Mouse (Mus musculus): ENCODE measurements around the gene Ubr4. TPM values are rescaled to one million over a fixed set of nuclear protein-coding genes. Genes with fewer than 3 reads are reported as not detected.

Ubr4 gene
- polyA plus RNA-seq, 1 experiment = 163 TPM

DNA sequence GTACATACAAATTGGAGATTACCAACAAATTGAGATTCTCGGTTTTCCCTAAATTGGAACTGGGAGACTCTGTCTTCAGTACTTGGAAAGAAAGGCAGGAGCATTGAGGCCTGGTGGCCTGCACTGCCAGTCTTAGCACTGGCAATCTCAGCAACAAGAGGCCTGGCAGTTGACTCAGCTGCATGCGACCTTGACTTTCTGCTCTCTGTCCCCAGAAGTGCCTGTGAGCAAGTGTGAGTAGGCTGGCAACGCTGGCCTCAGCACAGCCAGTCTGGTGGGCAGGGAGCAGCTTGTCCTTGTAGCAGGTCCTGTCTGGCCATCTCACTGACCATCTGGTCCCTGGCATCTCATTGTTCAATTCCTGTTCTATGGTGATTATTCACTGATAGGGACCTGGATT, 58.9 kb downstream of the Ubr4 start:
- H3K4me1 ChIP-seq (ENCODE audit: control insufficient read depth, insufficient read depth, low read length) = no peaks in the 10 kb centered on the region
- no peak for DNase-seq
- 93% methylated on average over 3 of the region's 3 CpGs for WGBS
- TF ChIP-seq CTCF (IDR thresholded peaks at IDR 0.05; ENCODE audit: insufficient read depth, low read length) = no peak
- no peak for TF ChIP-seq POLR2A (IDR thresholded peaks at IDR 0.05; ENCODE audit: borderline replicate concordance, extremely low read depth, low read depth, low read length)
- no peak overlapping the region for H3K4me3 ChIP-seq (replicated peaks; ENCODE audit: extremely low read depth, low read depth, low read length)

DNA sequence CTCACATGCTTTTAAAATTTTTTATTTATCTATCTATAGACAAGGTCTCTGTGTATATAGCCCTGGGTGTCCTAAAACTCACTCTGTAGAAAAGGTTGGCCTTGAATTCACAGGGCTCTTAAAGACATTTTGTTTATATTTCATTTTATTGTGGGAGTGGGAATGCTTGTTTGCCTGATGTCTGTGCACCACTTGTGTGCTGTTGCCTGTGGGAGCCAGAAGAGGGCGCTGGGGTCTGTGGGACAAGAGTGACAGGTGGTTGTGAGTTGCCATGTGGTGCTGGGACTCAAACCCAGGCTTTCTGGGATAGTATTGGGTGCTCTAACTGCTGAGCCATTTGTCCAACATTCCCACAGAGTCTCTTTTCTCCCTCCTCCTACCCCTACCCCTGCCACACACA, 65.5 kb downstream of the Ubr4 start:
- TF ChIP-seq CTCF (IDR thresholded peaks at IDR 0.05; ENCODE audit: insufficient read depth, low read length) = no peak
- H3K4me3 ChIP-seq (replicated peaks; ENCODE audit: extremely low read depth, low read depth, low read length) = no peak overlapping the region
- H3K4me1 ChIP-seq (ENCODE audit: control insufficient read depth, insufficient read depth, low read length) = no peaks in the 10 kb centered on the region
- DNase-seq = no peak
- 71% methylated on average over 1 of the region's 1 CpGs for WGBS

DNA sequence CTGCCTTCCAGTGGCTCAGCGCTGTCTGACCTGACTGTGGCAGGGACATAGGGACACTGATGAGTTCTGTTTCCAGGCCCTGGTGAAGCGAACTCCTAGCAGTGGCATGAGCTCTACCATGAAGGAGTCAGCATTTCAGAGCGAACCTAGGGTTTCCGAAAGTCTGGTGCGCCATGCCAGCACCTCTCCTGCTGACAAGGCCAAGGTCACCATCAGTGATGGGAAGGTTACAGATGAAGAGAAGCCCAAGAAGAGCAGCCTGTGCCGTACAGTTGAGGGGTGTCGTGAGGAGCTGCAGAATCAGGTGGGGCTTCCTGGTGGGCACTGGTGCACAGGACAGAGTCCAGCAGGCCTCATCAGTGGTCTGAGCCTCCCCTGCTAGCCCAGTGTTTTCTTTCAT, 69.2 kb downstream of the Ubr4 start:
- no peak for TF ChIP-seq CTCF (IDR thresholded peaks at IDR 0.05; ENCODE audit: insufficient read depth, low read length)
- TF ChIP-seq POLR2A (IDR thresholded peaks at IDR 0.05; ENCODE audit: borderline replicate concordance, extremely low read depth, low read depth, low read length) = no peak
- Histone ChIP-seq H3K4me3 (replicated peaks; ENCODE audit: extremely low read depth, low read depth, low read length) (no peak overlapping the region), H3K4me1 (ENCODE audit: control insufficient read depth, insufficient read depth, low read length) (no peaks in the 10 kb centered on the region)
- WGBS = 96% methylated on average over 7 of the region's 7 CpGs
- DNase-seq = no peak

DNA sequence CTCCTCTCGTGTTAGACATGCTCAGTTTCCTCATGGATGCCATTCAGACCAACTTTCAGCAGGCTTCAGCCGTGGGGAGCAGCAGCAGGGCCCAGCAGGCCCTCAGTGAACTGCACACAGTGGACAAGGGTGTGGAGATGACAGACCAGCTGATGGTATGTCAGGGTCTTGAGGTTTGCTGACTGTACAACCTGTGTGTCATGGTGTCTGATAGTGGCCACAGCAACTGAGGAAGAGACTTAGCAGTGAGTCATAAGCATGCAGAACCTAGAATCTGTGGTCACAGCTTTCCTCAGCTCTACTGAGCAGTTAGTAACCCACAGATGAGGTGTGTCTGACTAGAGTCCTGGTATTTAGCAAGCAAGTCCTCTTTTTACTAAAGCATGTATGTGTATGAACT, 70.0 kb downstream of the Ubr4 start:
- no peak for TF ChIP-seq POLR2A (IDR thresholded peaks at IDR 0.05; ENCODE audit: borderline replicate concordance, extremely low read depth, low read depth, low read length)
- no peak for TF ChIP-seq CTCF (IDR thresholded peaks at IDR 0.05; ENCODE audit: insufficient read depth, low read length)
- 89% methylated on average over 2 of the region's 2 CpGs for WGBS
- Histone ChIP-seq H3K4me1 (ENCODE audit: control insufficient read depth, insufficient read depth, low read length) (no peaks in the 10 kb centered on the region), H3K4me3 (replicated peaks; ENCODE audit: extremely low read depth, low read depth, low read length) (no peak overlapping the region)
- DNase-seq = no peak

DNA sequence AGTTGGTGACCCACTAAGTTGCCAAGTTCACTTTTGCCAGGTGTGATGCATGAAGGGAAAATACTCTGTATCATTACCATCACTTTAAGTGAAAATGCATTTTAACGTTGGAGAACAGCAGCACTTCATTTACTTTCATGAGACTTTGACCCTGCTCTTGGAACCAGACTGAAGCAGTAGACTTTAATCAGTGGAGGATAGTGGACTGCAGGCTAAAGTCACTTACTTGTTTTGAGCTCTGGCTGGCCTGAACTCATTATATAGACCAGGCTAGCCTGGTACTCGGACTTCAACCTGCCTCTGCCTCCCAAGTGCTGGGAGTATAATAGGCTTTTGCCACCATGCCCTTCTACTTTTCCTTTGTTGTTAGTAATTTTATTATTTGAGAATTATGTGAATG, 70.9 kb downstream of the Ubr4 start:
- DNase-seq = no peak
- TF ChIP-seq POLR2A (IDR thresholded peaks at IDR 0.05; ENCODE audit: borderline replicate concordance, extremely low read depth, low read depth, low read length) (no peak), CTCF (IDR thresholded peaks at IDR 0.05; ENCODE audit: insufficient read depth, low read length) (no peak)
- 72% methylated on average over 2 of the region's 2 CpGs for WGBS
- H3K4me1 ChIP-seq (ENCODE audit: control insufficient read depth, insufficient read depth, low read length) = no peaks in the 10 kb centered on the region
- H3K4me3 ChIP-seq (replicated peaks; ENCODE audit: extremely low read depth, low read depth, low read length) = no peak overlapping the region

DNA sequence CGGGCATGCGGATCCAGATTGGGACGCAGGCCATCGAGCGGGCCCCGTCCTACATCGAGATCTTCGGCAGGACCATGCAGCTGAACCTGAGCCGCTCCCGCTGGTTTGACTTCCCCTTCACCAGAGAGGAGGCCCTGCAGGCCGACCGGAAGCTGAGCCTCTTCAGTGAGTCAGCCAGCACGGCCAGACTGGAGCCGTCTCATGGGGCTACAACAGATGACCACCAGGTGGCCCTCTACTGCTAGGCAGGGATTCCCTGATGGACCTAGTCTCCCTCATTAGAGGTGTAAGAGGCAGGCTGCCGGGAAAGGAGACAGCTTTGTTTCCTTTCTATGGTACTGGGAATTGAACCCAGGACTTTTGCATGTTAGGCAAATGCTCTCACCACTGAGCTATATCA, 77.8 kb downstream of the Ubr4 start:
- no peak overlapping the region for H3K4me3 ChIP-seq (replicated peaks; ENCODE audit: extremely low read depth, low read depth, low read length)
- WGBS = 34% methylated on average over 15 of the region's 15 CpGs
- H3K4me1 ChIP-seq (ENCODE audit: control insufficient read depth, insufficient read depth, low read length) = peaks cover 16% of the 10 kb centered on the region
- TF ChIP-seq CTCF (IDR thresholded peaks at IDR 0.05; ENCODE audit: insufficient read depth, low read length) = peak; percentile 72
- no peak for TF ChIP-seq POLR2A (IDR thresholded peaks at IDR 0.05; ENCODE audit: borderline replicate concordance, extremely low read depth, low read depth, low read length)
- peak; percentile 59 for DNase-seq

DNA sequence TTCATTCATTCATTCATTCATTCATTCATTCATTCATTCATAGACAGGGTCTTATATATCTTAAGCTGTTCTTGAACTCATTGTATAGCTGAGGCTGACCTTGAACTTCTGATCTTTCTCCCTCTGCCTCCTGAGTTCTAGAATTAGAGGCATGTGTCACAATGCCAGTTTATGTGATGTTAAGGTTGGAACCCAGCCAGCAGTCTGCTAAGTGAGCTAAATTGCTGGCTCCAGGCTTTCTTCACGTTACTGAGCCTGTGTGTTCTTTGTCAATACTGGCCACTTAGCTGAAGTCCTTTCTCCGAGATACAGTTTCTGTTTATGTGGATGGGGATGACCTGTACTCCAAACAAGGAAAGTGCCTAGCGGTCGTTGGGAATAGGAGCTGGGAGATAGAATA, 78.5 kb downstream of the Ubr4 start:
- WGBS = 27% methylated on average over 4 of the region's 4 CpGs
- peak; percentile 22 for DNase-seq
- Histone ChIP-seq H3K4me3 (replicated peaks; ENCODE audit: extremely low read depth, low read depth, low read length) (no peak overlapping the region), H3K4me1 (ENCODE audit: control insufficient read depth, insufficient read depth, low read length) (peaks cover 16% of the 10 kb centered on the region)
- TF ChIP-seq CTCF (IDR thresholded peaks at IDR 0.05; ENCODE audit: insufficient read depth, low read length) (no peak), POLR2A (IDR thresholded peaks at IDR 0.05; ENCODE audit: borderline replicate concordance, extremely low read depth, low read depth, low read length) (no peak)

DNA sequence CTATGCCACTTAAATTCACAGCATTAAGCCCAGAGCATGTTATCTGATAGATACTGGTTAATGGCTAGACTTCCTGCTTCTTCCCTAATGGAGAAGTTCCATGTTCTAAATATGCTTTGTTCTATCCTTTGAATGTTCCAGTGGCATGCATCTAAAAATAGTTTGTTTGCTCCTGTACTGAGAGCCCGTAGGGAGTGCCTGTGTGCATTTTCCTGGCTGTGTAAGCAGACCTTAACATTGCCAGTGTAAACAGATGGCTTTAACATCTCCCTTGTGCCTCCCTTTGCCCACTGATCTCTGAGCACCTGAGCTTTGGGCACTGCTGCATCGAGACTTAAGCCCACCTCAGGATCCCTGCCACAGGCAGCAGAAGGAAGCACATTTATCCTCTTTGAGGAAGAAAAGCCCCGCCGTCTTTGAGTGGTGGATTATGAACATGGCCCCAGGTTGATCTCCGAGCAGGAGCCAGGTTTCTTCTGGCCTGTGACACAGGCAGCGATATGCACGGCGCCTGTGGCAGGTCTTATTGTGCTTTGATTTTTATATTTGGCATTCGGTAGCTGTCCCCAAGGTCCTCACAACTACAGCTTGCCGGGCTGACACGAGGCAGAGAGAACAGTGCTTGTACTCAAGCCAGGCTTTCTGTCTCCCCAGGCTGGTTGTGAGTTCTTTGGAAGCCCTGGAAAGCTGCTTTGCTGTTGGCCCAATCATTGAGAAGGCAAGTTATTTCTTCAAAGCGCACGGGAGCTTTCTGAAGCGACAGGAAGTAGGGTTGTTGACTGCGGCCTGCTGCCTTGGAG, 80.8 kb downstream of the Ubr4 start:
- peak; percentile 23 for DNase-seq
- TF ChIP-seq CTCF (IDR thresholded peaks at IDR 0.05; ENCODE audit: insufficient read depth, low read length) (no peak), POLR2A (IDR thresholded peaks at IDR 0.05; ENCODE audit: borderline replicate concordance, extremely low read depth, low read depth, low read length) (no peak)
- WGBS = 51% methylated on average over 15 of the region's 15 CpGs
- no peak overlapping the region for H3K4me3 ChIP-seq (replicated peaks; ENCODE audit: extremely low read depth, low read depth, low read length)
- H3K4me1 ChIP-seq (ENCODE audit: control insufficient read depth, insufficient read depth, low read length) = peaks cover 16% of the 10 kb centered on the region

DNA sequence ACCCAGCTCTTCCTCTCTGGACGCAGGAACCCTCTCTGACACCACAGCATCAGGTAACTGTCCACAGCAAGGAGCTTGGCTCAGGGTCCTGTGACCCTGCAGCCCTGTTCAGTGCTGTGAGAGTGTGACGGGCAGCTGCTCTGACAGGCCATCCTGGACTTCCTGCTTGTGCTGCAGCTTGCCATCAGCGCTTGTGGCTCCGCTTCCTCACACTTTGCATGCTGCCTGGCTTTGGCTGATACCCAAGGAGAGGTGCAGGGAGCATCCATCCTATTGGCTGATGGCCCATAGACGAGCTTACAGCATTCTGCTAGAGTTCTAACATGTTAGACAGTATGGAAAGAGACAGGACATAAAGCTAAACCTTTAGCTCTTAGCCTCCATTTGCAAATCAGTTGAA, 88.8 kb downstream of the Ubr4 start:
- 62% methylated on average over 5 of the region's 5 CpGs for WGBS
- H3K4me3 ChIP-seq (replicated peaks; ENCODE audit: extremely low read depth, low read depth, low read length) = no peak overlapping the region
- H3K4me1 ChIP-seq (ENCODE audit: control insufficient read depth, insufficient read depth, low read length) = no peaks in the 10 kb centered on the region
- TF ChIP-seq CTCF (IDR thresholded peaks at IDR 0.05; ENCODE audit: insufficient read depth, low read length) (no peak), POLR2A (IDR thresholded peaks at IDR 0.05; ENCODE audit: borderline replicate concordance, extremely low read depth, low read depth, low read length) (no peak)
- DNase-seq = no peak

DNA sequence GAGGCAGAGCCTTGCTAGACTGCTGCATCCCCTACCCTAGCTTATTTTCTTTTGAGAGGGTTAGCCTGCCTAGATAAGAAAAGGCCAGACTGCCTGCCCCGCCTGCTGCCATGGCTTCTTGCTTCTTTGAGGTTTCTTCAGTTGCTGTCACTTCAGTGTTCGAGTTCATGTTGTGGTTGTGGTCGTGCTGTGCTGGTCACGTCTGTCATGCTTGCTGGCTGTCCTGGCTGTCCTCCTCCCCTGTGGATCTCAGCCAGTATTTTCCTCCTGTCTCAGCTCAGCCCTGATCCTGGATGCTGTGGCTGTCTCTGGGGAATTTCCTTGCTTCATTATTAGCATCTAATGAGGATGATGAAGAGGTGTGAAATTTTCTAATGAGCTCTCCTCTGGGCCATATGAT, 89.4 kb downstream of the Ubr4 start:
- no peak for DNase-seq
- WGBS = 83% methylated on average over 4 of the region's 4 CpGs
- TF ChIP-seq POLR2A (IDR thresholded peaks at IDR 0.05; ENCODE audit: borderline replicate concordance, extremely low read depth, low read depth, low read length) (no peak), CTCF (IDR thresholded peaks at IDR 0.05; ENCODE audit: insufficient read depth, low read length) (no peak)
- H3K4me3 ChIP-seq (replicated peaks; ENCODE audit: extremely low read depth, low read depth, low read length) = no peak overlapping the region
- H3K4me1 ChIP-seq (ENCODE audit: control insufficient read depth, insufficient read depth, low read length) = no peaks in the 10 kb centered on the region
